Mouse (Mus musculus): ENCODE results near the gene Fam221a.

- TF ChIP-seq CTCF (IDR thresholded peaks at IDR 0.05; ENCODE audit: low read depth, low read length) = no peak
- no peak for TF ChIP-seq POLR2A (IDR thresholded peaks at IDR 0.05; ENCODE audit: borderline replicate concordance, low read depth, low read length)
These were observed 28.4 kb upstream of the Fam221a start for GRCm38 (mm10) chr6:49339145-49339544.
